Mouse (Mus musculus) midbrain, embryonic 15.5 days (tissue): ENCODE measurements at regions not wholly inside any gene's neighbourhood (a gene's known extent, or its start where the extent isn't known, plus 50 kb on each side); places are given as distances from the start of the nearest gene placed in this dataset.

Experiments
- ATAC-seq: fragments of 200-750 bp; cut with Nextera tagmentation; replicated peaks from 2 replicates; pipeline ENCODE4 v1.8.0; 2017; ENCODE audit warnings: moderate TSS enrichment
- H3K27ac ChIP-seq: fragments of 300-500 bp; sonication (generic); 2 replicates; pipeline ENCODE4 v1.5.1; 2015; ENCODE audit warnings: mild to moderate bottlenecking, inconsistent platforms
- H3K27me3 ChIP-seq: fragments of 300-500 bp; sonication (generic); replicated peaks from 2 replicates; pipeline ENCODE4 v1.6.1; 2015; ENCODE audit warnings: inconsistent platforms
- H3K36me3 ChIP-seq: fragments of 300-500 bp; sonication (generic); replicated peaks from 2 replicates; pipeline ENCODE4 v1.6.1; 2015; ENCODE audit warnings: inconsistent platforms
- H3K4me1 ChIP-seq: fragments of 300-500 bp; sonication (generic); 2 replicates; pipeline ENCODE4 v1.6.1; 2015; ENCODE audit warnings: inconsistent platforms
- H3K4me2 ChIP-seq: fragments of 300-500 bp; sonication (generic); 2 replicates; pipeline ENCODE4 v1.6.1; 2015; ENCODE audit warnings: inconsistent platforms, mild to moderate bottlenecking, moderate library complexity
- H3K4me3 ChIP-seq: fragments of 300-500 bp; sonication (generic); 2 replicates; pipeline ENCODE4 v1.5.1; 2015; ENCODE audit warnings: mild to moderate bottlenecking, inconsistent platforms
- H3K9ac ChIP-seq: fragments of 300-500 bp; sonication (generic); 2 replicates; pipeline ENCODE4 v1.6.1; 2015; ENCODE audit warnings: mild to moderate bottlenecking, inconsistent platforms
- H3K9me3 ChIP-seq: fragments of 300-500 bp; sonication (generic); 2 replicates; pipeline ENCODE4 v1.6.1; 2016; ENCODE audit warnings: inconsistent platforms
- WGBS: fragments of 180-500 bp; shearing (Covaris S2); methylation state at CpG from one replicate; pipeline ENCODE4 v1.1.7; 2015; ENCODE audit warnings: mixed read lengths; 5-methylcytosine and 5-hydroxymethylcytosine counted together

GRCm38 (mm10) chr16:70825910-70826309 lies 512.2 kb downstream of the Gbe1 start:
- ATAC-seq = no peak
- no peak overlapping the region for H3K4me2 ChIP-seq
- H3K9me3 ChIP-seq = no peaks in the 10 kb centered on the region

GRCm38 (mm10) chr16:70835006-70835405 lies 521.3 kb downstream of the Gbe1 start:
- Histone ChIP-seq H3K4me3 (no peak overlapping the region), H3K9ac (no peak overlapping the region), H3K27me3 (no peaks in the 10 kb centered on the region), H3K27ac (no peak overlapping the region), H3K9me3 (no peaks in the 10 kb centered on the region), H3K36me3 (no peaks in the 10 kb centered on the region), H3K4me2 (no peak overlapping the region), H3K4me1 (peaks cover 3% of the 10 kb centered on the region; the same call in 1 of the 2 replicates)
- WGBS = 82% methylated on average over 8 of the region's 8 CpGs
- ATAC-seq = no peak

More at GRCm38 (mm10) chr16:70825910-70826309, 512.2 kb downstream of the Gbe1 start:
- WGBS = 95% methylated on average over 10 of the region's 10 CpGs
- H3K27ac ChIP-seq = no peak overlapping the region
- no peaks in the 10 kb centered on the region for H3K27me3 ChIP-seq
- H3K4me1 ChIP-seq = no peaks in the 10 kb centered on the region
- H3K9ac ChIP-seq = no peak overlapping the region
- H3K36me3 ChIP-seq = no peaks in the 10 kb centered on the region
- H3K4me3 ChIP-seq = no peak overlapping the region

GRCm38 (mm10) chr16:70838139-70838538 lies 524.4 kb downstream of the Gbe1 start:
- Histone ChIP-seq H3K9me3 (no peaks in the 10 kb centered on the region), H3K4me1 (peaks cover 3% of the 10 kb centered on the region; the same call in 1 of the 2 replicates), H3K27me3 (no peaks in the 10 kb centered on the region), H3K9ac (no peak overlapping the region), H3K4me3 (no peak overlapping the region), H3K4me2 (no peak overlapping the region), H3K36me3 (no peaks in the 10 kb centered on the region), H3K27ac (no peak overlapping the region)
- 86% methylated on average over 1 of the region's 1 CpGs for WGBS
- no peak for ATAC-seq

- Histone ChIP-seq H3K4me2 (no peak overlapping the region), H3K27me3 (no peaks in the 10 kb centered on the region), H3K36me3 (no peaks in the 10 kb centered on the region), H3K9me3 (no peaks in the 10 kb centered on the region), H3K4me3 (no peak overlapping the region), H3K4me1 (no peaks in the 10 kb centered on the region), H3K27ac (no peak overlapping the region), H3K9ac (no peak overlapping the region)
- 70% methylated on average over 2 of the region's 2 CpGs for WGBS
- no peak; the same call in 1 of the 2 replicates for ATAC-seq
Observed at GRCm38 (mm10) chr16:70868241-70868640, 554.5 kb downstream of the Gbe1 start.

- no peak overlapping the region for H3K4me2 ChIP-seq
- 47% methylated on average over 4 of the region's 4 CpGs for WGBS
- H3K36me3 ChIP-seq = no peaks in the 10 kb centered on the region
- peak; percentile 69 for ATAC-seq
- no peak overlapping the region for H3K4me3 ChIP-seq
- H3K27me3 ChIP-seq = no peaks in the 10 kb centered on the region
- no peaks in the 10 kb centered on the region for H3K9me3 ChIP-seq
- no peak overlapping the region for H3K27ac ChIP-seq
- H3K4me1 ChIP-seq = no peaks in the 10 kb centered on the region
- H3K9ac ChIP-seq = no peak overlapping the region
Observed at GRCm38 (mm10) chr16:70869205-70869604, 555.5 kb downstream of the Gbe1 start.

GRCm38 (mm10) chr16:70874080-70874479 lies 560.3 kb downstream of the Gbe1 start:
- Histone ChIP-seq H3K36me3 (no peaks in the 10 kb centered on the region), H3K4me2 (no peak overlapping the region), H3K9ac (no peak overlapping the region), H3K27ac (no peak overlapping the region), H3K9me3 (no peaks in the 10 kb centered on the region), H3K4me1 (no peaks in the 10 kb centered on the region), H3K4me3 (no peak overlapping the region), H3K27me3 (no peaks in the 10 kb centered on the region)
- WGBS = 56% methylated on average over 2 of the region's 2 CpGs
- ATAC-seq = no peak

GRCm38 (mm10) chr16:70880678-70881077 lies 566.9 kb downstream of the Gbe1 start:
- 16% methylated on average over 2 of the region's 2 CpGs for WGBS
- Histone ChIP-seq H3K36me3 (no peaks in the 10 kb centered on the region), H3K9me3 (no peaks in the 10 kb centered on the region), H3K9ac (no peak overlapping the region), H3K4me3 (no peak overlapping the region), H3K4me1 (peaks cover 7% of the 10 kb centered on the region), H3K4me2 (peak overlapping the region; percentile 35), H3K27me3 (no peaks in the 10 kb centered on the region), H3K27ac (peak overlapping the region; percentile 63)
- 0 out of 2 replicates have a peak, but pooled peaks have one; percentile 44 for ATAC-seq

GRCm38 (mm10) chr16:70881098-70881850 lies 567.5 kb downstream of the Gbe1 start:
- H3K4me1 ChIP-seq = peaks cover 7% of the 10 kb centered on the region
- H3K9me3 ChIP-seq = no peaks in the 10 kb centered on the region
- no peaks in the 10 kb centered on the region for H3K27me3 ChIP-seq
- H3K27ac ChIP-seq = peak overlapping the region; percentile 63
- ATAC-seq = peak; percentile 91
- peak overlapping the region; percentile 35 for H3K4me2 ChIP-seq
- H3K9ac ChIP-seq = peak overlapping the region; percentile 23
- WGBS = 48% methylated on average over 14 of the region's 14 CpGs
- no peaks in the 10 kb centered on the region for H3K36me3 ChIP-seq
- peak overlapping the region; percentile 4; the same call in 1 of the 2 replicates for H3K4me3 ChIP-seq

- H3K36me3 ChIP-seq = no peaks in the 10 kb centered on the region
- WGBS = 90% methylated on average over 5 of the region's 5 CpGs
- no peaks in the 10 kb centered on the region for H3K27me3 ChIP-seq
- no peak overlapping the region for H3K4me3 ChIP-seq
- no peak overlapping the region for H3K4me2 ChIP-seq
- no peak overlapping the region for H3K27ac ChIP-seq
- H3K4me1 ChIP-seq = no peaks in the 10 kb centered on the region
- no peak overlapping the region for H3K9ac ChIP-seq
- no peaks in the 10 kb centered on the region for H3K9me3 ChIP-seq
- ATAC-seq = no peak
Observed at GRCm38 (mm10) chr16:70900085-70900484, 586.3 kb downstream of the Gbe1 start.

- ATAC-seq = peak; percentile 67
- H3K4me1 ChIP-seq = no peaks in the 10 kb centered on the region
- H3K4me3 ChIP-seq = no peak overlapping the region
- no peak overlapping the region for H3K9ac ChIP-seq
- H3K4me2 ChIP-seq = no peak overlapping the region
- H3K9me3 ChIP-seq = no peaks in the 10 kb centered on the region
- no peak overlapping the region for H3K27ac ChIP-seq
- H3K27me3 ChIP-seq = no peaks in the 10 kb centered on the region
- no peaks in the 10 kb centered on the region for H3K36me3 ChIP-seq
Observed at GRCm38 (mm10) chr16:70920047-70920446, 606.3 kb downstream of the Gbe1 start.

GRCm38 (mm10) chr16:70929651-70930050 lies 615.9 kb downstream of the Gbe1 start:
- 47% methylated on average over 1 of the region's 1 CpGs for WGBS
- Histone ChIP-seq H3K36me3 (no peaks in the 10 kb centered on the region), H3K9me3 (no peaks in the 10 kb centered on the region), H3K4me3 (no peak overlapping the region), H3K9ac (no peak overlapping the region), H3K4me2 (no peak overlapping the region), H3K27ac (no peak overlapping the region), H3K4me1 (no peaks in the 10 kb centered on the region), H3K27me3 (no peaks in the 10 kb centered on the region)
- ATAC-seq = no peak

- Histone ChIP-seq H3K4me2 (no peak overlapping the region), H3K27me3 (no peaks in the 10 kb centered on the region), H3K9ac (no peak overlapping the region), H3K4me1 (no peaks in the 10 kb centered on the region), H3K27ac (no peak overlapping the region), H3K9me3 (peaks cover 7% of the 10 kb centered on the region; the same call in 1 of the 2 replicates), H3K4me3 (no peak overlapping the region), H3K36me3 (no peaks in the 10 kb centered on the region)
- ATAC-seq = no peak
Observed at GRCm38 (mm10) chr16:70935959-70936358, 622.2 kb downstream of the Gbe1 start.

GRCm38 (mm10) chr16:70952937-70953336 lies 639.2 kb downstream of the Gbe1 start:
- Histone ChIP-seq H3K27me3 (no peaks in the 10 kb centered on the region), H3K4me2 (no peak overlapping the region), H3K9me3 (no peaks in the 10 kb centered on the region), H3K4me3 (no peak overlapping the region), H3K9ac (no peak overlapping the region), H3K36me3 (no peaks in the 10 kb centered on the region), H3K4me1 (no peaks in the 10 kb centered on the region), H3K27ac (no peak overlapping the region)
- WGBS = 99% methylated on average over 2 of the region's 2 CpGs
- no peak for ATAC-seq
